Mouse (Mus musculus) gonadal fat pad, adult 2 months (tissue): ENCODE data around the gene Zbtb18. TPM values are rescaled to one million over a fixed set of nuclear protein-coding genes. Genes with fewer than 3 reads are reported as not detected.
"Not testable (repeated sequence)": the region's sequence is repeated elsewhere in the genome, so short reads cannot be mapped to it uniquely, and the experiment has no call there.

Experiments
- DNase-seq: peaks from one replicate; pipeline ENCODE4 v3.0.0-alpha.2; 2012; ENCODE audit warnings: low read depth
- polyA plus RNA-seq: library from polyadenylated mRNA; depleted of rRNA; stranded (reverse); fragments of >200 nt; gene quantifications from 2 replicates; pipeline ENCODE4 v1.2.3, GENCODE M21; 2012

Gene Zbtb18
- polyA plus RNA-seq, 1 experiment, result 9.6 TPM

DNA sequence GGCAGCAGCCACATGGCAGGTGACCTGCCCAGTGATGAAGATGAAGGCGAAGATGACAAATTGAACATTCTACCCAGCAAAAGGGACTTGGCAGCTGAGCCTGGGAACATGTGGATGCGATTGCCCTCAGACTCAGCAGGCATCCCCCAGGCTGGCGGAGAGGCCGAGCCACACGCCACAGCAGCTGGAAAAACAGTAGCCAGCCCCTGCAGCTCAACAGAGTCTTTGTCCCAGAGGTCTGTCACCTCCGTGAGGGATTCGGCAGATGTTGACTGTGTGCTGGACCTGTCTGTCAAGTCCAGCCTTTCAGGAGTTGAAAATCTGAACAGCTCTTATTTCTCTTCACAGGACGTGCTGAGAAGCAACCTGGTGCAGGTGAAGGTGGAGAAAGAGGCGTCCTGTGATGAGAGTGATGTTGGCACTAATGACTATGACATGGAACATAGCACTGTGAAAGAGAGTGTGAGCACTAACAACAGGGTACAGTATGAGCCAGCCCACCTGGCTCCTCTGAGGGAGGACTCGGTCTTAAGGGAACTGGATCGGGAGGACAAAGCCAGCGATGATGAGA, 5.5 kb downstream of the Zbtb18 start:
- DNase-seq, result no peak

DNA sequence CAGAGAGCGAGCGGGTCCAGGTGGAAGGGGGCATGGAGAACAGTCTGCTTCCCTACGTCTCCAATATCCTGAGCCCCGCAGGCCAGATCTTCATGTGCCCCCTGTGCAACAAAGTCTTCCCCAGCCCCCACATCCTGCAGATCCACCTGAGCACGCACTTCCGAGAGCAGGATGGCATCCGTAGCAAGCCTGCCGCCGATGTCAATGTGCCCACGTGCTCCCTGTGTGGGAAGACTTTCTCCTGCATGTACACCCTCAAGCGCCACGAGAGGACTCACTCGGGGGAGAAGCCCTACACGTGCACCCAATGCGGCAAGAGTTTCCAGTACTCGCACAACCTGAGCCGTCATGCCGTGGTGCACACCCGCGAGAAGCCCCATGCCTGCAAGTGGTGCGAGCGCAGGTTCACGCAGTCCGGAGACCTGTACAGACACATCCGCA, 6.0 kb downstream of the Zbtb18 start:
- DNase-seq, result no peak

DNA sequence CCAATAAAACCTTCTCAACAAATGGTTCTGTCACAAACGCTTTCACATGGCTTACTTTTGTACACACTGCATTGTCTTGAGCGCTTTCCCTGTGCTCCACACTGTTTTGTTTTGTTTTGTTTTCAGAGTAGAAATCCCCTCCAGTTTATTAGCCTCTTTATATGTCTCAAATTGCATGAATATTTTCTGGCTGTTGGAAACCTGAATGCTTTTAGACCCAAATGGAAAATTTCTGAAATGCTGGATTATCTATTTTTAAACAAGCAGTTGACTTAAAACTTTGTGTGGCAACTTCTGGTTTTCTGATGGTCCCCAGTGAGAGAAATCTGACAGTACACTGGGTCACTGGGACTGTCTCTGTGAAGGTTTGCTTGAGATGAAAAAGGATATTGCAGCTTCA, 6.8 kb downstream of the Zbtb18 start:
- DNase-seq, result no peak

DNA sequence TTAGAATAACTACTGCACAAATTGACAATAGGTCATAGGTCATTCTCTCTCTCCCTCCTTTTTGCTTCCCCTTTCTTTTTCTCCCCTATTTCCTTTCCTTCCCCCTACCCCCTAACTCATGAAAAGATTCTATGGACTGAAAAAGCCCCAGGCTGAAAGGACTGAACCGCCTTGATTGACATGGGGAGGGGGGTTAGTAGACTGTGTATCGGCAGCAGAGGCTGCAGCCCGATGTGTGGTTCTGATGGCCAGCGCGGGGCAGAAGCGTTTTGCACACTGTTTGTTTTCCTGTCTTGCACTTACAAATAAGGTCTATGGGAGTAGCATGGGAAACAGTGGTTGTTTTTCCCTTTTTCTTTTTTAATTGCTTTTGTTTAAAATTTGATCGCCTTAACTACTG, 7.7 kb downstream of the Zbtb18 start:
- DNase-seq, result not testable (repeated sequence)

DNA sequence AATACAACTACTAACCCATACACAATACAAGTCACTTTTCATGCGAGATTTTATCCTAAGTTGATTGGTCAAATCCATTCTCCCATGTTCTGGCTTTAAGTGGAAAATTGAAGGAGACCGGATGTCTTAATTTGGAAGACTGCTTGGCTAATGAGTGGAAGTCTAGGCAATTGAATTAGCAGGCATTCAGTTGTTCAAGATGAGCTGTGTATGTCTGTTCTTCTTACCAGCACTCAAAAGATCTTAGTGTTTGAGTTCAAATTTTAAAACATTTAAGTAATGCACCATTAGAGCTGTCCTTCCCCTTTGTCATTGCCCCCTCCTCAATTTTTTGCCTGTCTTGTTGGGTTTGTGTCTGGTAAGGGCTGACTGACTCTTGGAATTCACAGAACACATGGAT, 8.9 kb downstream of the Zbtb18 start:
- no peak for DNase-seq

DNA sequence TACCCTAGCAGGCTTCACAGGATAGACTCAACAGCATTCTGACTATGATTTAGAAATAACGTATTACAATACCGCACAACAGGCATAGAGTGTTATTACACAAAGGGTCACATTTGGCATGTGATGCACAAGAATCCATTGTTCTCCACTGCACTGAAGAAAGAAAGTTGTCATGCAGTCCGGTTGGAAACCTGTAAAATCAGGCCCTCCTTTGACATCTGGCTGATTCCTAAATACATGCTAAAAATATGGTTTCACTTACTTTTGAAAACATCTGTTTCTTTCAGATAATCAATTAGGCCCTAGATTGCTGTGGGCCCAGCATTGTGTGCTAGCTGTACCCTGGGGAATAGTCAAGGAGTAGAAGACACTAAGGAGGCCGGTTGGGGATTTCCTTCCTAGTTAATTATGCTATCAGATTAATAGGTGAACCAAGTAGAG, 9.9 kb downstream of the Zbtb18 start:
- DNase-seq, result no peak

DNA sequence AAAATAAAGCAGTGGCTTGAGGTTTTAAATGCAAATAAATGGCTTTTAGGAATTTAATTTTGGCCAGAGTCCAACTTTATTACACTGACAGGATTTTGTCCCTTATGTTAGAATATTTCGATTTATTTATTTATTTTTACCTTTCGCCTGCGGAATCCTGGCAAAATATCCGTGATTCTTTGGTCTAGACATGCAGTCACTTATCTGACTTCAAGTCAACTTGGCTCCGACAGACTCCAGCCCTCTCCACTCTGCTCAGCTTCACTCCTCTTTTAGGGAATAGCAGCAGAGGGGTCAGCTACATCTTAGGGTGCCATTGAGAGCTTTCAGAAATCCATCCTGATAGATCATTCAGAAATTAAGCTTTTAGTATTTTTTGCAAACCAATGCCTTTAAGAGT, 10.8 kb downstream of the Zbtb18 start:
- DNase-seq, result no peak

DNA sequence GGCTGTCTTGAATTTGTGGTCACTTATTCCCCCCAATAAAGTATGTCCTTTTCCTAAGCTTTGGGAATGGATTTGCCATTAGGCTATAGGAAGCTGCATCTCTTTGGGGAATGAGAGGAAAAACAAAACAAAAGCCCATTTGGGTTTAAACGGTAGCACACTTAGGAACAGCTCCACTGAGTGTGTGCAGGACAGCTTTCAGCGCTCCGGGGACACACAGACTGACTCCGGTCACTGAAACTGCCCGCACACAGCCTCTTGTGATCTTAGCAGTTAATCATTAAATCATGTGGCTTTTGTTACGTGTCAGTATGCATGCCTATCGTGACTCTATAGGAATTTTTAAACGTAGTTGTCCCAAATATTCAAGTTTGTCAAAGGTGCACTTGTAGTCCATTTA, 11.7 kb downstream of the Zbtb18 start:
- no peak for DNase-seq

DNA sequence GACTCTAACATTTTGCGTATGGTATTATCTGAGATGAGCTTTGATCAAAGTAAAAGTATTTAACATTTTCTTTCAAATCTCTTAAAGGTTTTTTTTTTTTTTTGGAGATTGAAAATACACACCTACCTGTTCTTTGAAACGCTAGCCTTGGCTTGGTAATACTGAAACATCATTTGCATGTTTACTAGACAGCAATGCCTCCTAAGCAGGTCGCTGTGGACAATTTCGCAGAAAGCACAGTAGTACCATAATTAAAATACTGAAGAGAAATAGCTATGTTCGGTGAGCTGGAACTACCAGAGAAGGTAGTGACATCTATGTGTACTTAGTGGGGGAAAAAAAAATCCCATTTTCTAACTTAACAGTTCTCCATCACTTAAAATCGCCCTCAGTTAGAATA, 12.3 kb downstream of the Zbtb18 start:
- no peak for DNase-seq

DNA sequence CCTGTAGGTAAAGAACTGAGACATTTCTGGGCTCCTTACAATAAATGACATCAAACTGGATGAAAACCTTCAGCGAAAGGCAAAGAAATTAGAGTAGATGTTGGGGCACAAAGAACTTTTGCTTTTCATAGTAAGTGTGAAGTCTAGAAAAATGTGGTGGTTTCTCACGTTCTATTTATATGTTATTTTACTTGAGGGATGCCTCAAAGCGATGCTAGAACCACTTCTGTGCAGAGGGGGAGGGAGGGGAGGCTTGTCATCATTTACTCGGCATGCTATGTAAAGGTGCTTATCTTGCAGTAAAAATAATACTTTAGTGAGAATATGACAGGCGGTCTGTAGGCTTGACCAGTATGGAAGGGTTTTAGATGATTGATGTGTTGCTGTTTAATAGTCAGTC, 13.3 kb downstream of the Zbtb18 start:
- no peak for DNase-seq

DNA sequence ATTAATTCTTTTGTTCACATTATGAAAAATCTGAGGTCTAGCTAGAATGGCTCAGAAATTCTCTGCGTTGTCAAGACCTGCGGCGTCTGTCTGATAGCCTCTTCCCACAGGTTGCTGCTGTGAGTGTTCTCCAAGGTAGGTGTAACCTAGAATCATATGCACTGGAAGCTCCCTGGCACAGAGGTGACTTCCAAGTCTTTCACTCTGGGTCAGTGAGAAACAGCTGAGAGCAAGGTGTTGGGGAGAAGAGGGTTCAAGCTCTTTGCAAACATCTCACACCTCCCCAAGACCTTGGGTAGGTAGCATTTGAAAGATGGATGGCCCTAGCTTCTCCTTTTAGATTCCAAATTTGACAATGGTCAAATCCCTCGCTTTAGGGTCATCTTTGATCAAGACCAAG, 14.1 kb downstream of the Zbtb18 start:
- DNase-seq, result no peak

DNA sequence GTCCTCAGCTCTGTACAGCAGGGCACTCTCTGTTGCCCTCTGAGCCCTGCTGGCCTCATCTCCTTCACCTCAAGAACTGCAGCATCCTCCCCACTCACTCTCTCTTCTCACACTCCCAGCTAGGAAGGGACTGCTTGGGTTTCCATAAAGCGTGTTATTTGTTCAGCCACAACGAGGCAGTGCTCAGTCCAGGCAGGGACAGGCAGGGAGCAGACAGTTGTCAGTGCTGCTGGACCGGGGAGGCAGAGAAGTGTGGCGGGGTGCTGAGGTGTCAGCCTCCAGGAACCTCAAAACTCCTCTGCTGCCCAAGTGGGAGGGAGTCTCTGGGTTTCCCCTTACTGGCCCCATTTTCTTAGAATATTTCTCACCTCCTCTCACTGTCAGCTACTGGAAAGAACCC, 14.6 kb downstream of the Zbtb18 start:
- no peak for DNase-seq

DNA sequence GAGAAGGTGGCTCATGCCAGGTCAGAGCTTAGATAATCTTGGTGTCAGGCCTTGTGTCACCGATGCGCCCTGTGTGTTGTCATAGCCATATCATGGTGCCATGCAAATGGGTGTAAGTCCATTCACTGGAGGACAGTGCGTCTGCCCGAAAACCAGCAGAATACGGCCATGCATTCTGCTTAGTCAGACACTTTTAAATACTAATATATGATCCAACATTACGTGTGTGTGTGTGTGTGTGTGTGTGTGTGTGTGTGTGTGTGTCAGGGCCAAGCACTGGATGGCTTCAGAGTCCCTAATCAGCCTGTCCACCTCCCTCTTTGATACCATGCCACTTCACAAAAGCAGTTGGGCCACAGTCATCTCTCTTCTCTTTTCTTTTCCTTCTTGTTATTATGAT, 15.8 kb downstream of the Zbtb18 start:
- no peak for DNase-seq

DNA sequence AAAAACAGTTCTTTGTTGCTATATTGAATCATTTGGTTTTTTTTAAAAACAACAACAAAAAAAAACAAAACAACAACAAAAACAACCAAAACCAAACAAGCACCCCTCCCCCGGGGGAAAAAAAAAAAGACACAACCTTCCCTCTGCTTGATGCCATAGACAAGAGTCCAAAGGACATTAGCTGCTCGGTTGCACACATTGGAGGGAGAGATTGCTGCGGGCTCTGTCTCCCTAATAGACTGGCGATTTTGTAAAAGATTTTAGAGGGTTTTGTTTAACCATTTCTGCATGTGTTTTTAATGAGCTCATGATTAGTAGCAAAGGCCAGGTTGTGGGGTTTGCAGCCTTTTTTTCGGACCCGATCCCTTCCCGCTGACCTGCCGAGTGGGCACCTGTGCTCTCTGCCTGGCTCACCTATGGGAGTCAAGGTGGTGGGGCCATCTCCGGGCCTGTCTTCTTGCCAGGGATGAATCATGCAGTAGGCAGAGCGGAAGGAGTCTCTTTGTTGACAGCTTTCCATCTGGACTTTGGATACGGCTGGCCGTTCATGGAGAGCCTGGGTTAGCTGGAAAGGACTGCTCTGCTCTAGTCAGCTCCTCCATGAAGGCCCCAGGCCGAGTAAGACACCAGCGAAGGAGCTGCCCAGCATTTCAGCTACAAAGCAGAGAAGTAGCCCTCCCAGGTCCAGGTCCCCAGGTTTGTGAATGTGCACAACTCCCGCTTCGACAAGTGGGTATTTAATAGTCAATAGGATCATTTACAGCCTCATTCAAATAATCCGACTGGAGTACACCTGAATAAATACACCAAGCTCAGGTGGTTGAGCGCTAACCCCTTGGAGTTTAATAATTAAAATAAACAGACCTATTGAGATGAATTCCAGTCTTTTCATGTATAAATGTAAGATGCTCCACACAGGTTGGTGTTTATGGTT, 16.6 kb downstream of the Zbtb18 start:
- no peak for DNase-seq

DNA sequence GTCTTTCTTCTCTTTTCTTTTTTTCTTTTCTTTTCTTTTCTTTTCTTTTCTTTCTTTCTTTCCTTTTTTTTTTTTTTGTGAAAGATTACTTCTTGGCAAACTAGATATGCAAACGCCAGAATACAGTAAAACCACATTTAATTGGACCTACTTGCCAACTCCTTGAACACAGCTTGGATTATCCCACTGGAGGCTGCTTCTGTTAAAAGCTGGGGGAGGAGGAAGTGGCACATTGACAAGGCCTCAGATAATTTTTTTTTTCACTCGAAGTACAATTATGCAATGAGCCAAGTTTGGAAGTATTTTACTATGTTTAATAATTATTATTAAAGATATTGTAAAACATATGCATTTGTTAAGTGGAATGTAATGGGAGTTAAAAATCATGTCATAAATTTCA, 17.4 kb downstream of the Zbtb18 start:
- DNase-seq, result no peak

DNA sequence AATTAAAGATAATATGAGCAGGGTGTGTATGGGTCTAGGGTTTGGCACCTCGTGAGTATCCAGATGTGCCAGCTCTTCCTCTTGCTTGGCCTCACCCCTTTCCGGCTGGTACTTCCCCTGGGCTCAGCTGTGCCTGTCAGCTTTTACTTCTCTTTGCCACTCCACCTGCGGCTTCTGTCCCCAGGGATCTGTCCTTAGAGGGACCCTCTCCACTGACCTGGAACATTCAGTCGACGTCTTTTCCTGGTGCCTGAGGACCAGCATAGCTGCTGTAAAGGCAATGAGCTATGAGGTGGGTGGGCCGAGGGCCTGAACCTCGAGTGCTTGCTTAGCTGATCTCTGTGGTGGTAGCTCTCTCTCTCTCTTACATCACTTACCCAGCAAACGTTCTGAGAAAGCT, 25.0 kb downstream of the Zbtb18 start:
- DNase-seq, result no peak

DNA sequence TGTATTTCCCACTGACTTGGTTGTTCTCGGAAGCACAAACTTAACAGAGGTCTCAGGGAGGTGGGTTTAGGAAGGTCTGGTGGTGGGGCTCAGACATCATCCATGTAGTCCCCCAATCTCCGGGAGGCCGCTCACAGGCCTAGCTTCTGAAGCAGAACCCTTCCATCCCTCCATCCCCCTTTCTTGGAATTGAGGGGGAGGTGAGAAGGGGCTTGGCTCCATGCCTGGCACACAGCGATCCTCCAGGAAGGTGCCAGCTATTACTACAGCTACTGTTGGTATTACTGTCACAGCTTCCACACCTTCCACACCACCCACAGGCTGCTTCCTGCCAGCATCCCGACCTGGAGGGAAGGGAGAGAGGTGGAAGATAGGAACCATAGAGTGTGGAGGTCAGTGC, 26.3 kb downstream of the Zbtb18 start:
- no peak for DNase-seq

DNA sequence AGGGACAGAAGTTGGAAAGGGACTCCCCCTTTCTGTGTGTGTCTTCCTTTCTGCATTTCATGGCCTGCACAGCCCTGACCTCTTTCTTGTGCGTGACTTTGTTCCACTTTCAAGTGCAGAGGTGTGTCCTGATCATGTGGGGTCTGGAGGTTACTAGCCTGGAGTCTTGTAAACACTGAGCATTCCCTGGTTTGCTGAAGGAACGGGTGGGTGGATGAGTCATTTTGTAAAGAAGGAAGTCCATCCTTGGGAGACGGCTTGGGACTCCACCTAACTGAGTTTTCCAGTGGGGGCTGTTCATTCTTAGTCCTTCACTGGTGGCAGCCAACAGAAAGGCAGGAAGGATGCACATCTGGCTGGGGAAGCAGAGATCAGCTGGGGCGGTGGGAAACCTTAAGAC, 27.9 kb downstream of the Zbtb18 start:
- DNase-seq, result peak; percentile 6

DNA sequence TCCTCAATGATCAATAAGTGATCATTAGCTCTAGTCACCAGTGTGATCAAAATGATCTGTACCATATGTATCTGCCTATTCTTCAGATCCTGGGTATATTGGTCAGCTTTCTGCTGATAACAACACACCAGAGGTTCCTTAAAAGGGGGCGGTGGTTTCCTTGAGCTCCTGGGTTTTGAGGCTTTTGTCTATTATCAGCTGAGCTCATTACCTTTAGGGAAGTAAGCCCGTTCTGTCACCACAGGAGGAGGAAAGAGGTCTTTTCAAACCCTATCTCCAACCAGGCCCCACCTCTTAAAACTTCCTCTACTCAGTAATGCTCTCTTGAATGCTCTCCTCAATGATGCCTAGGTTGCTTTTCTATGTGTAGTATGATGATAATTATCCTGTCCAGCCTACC, 28.8 kb downstream of the Zbtb18 start:
- no peak for DNase-seq

DNA sequence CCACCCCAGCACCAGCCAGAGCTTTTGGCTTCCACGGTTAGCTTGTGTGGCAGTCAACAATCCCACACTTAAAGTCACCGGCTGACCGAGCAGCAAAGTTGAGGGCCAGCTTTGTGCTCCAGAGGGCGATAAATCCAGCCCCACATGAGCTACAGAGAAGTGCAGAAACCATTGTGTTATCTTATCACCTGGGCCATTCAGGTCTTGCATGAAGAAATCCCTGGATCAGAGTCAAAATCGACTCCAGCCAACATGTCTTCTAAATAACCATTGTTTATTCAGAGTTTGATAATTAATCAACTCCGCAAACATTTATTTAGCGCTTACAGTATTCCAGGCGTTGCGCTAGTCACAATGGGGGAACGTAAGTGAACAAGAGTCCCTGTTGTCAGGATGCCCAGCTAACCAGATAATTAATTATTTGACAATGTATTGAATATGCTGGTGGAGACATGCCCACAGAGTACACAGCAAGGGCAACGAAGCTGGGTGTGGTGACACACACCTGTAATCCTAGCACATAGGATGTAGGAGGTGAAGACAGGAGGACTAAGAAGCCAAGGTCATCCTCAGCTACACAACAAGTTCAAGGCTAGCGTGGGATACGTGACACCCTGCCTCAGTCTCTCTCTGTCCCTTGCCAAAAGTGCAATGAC, 33.5 kb downstream of the Zbtb18 start:
- no peak for DNase-seq

DNA sequence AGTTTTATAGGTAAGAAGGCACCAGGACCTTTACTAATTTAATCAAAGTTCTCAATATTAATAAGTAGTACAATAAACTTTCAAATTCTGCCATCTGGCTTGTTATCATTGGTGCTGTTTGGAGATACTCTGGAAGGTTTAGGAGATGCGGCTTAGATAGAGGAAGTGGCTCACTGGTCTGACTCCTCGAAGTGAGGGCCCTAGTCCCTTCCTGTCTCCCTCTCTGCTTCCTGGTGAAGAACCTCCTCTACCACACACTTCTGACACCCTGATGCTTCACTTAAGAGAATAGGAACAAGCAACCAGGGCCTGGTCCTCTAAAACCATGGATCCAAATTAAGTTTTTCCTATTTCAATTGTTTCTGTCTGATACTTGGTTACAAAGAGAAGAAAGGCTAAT, 36.4 kb downstream of the Zbtb18 start:
- DNase-seq, result no peak

DNA sequence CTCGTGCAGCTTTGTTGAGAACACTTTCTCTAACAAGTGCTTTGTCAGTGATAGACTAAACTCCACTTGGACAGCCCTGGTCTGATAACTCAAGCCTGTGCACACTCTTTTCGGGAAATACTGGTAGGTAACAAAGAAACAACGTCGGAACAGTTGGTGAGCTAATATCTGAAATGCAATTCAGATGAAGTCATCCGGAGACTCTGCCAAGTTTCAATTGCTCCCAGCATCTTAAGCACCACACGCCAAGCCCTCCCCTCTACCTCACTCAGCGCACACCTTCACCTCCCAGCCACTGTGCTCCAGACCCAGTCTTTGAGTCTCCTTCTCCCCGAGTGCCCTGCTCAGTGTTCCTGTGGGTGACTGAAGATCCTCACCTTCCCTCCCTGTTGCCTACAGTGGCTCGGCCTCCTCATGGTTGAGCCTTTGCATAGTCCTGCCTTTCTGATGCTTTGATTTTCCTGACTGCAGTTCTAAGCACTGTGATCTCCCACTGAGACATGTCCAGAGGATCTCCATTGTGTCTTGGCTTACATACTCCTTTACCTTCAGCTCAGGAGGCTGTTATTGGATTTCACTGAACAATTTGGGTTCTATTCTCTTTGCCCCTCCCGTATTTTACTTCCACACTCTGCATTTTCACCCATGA, 37.3 kb downstream of the Zbtb18 start:
- DNase-seq, result peak; percentile 9
